Mouse (Mus musculus): ENCODE data around the gene Gdpd3.

Gene Gdpd3

GRCm38 (mm10) chr7:126789141-126789540 lies 23.0 kb downstream of the Gdpd3 start:
- no peak for DNase-seq (ENCODE audit: low spot score)

- peak; percentile 98 for DNase-seq (ENCODE audit: low spot score)
These were observed 26.0 kb downstream of the Gdpd3 start, which contains the start of gene Ppp4c for GRCm38 (mm10) chr7:126791851-126792720. Gene Ppp4c (minus strand): TSS chr7:126792496.

- DNase-seq (ENCODE audit: low spot score): no peak
These were observed 26.7 kb downstream of the Gdpd3 start for GRCm38 (mm10) chr7:126792721-126793443.

- DNase-seq (ENCODE audit: low spot score): no peak
These were observed 27.5 kb downstream of the Gdpd3 start for GRCm38 (mm10) chr7:126793456-126794270.

- DNase-seq (ENCODE audit: low spot score): no peak
These were observed 28.1 kb downstream of the Gdpd3 start for GRCm38 (mm10) chr7:126794271-126794605.

GRCm38 (mm10) chr7:126795387-126796317 lies 29.5 kb downstream of the Gdpd3 start:
- no peak for DNase-seq (ENCODE audit: low spot score)

GRCm38 (mm10) chr7:126796350-126796932 lies 30.3 kb downstream of the Gdpd3 start:
- DNase-seq (ENCODE audit: low spot score): no peak

- DNase-seq (ENCODE audit: low spot score): no peak
These were observed 31.4 kb downstream of the Gdpd3 start, which contains the start of gene Fam57b for GRCm38 (mm10) chr7:126797411-126798126. Gene Fam57b (plus strand): TSS chr7:126797668.

GRCm38 (mm10) chr7:126798127-126799049 lies 32.3 kb downstream of the Gdpd3 start:
- DNase-seq (ENCODE audit: low spot score): no peak

GRCm38 (mm10) chr7:126799050-126799467 lies 32.9 kb downstream of the Gdpd3 start:
- DNase-seq (ENCODE audit: low spot score): peak; percentile 99

GRCm38 (mm10) chr7:126799468-126800268 lies 33.5 kb downstream of the Gdpd3 start:
- no peak for DNase-seq (ENCODE audit: low spot score)

- no peak for DNase-seq (ENCODE audit: low spot score)
These were observed 34.3 kb downstream of the Gdpd3 start for GRCm38 (mm10) chr7:126800269-126801056.

- no peak for DNase-seq (ENCODE audit: low spot score)
These were observed 34.9 kb downstream of the Gdpd3 start for GRCm38 (mm10) chr7:126801057-126801422.

GRCm38 (mm10) chr7:126802134-126802889 lies 36.2 kb downstream of the Gdpd3 start:
- no peak for DNase-seq (ENCODE audit: low spot score)

GRCm38 (mm10) chr7:126803181-126803580 lies 37.0 kb downstream of the Gdpd3 start:
- DNase-seq (ENCODE audit: low spot score): no peak

GRCm38 (mm10) chr7:126803751-126804150 lies 37.6 kb downstream of the Gdpd3 start:
- no peak for DNase-seq (ENCODE audit: low spot score)

GRCm38 (mm10) chr7:126806956-126807355 lies 40.8 kb downstream of the Gdpd3 start:
- DNase-seq (ENCODE audit: low spot score): no peak
